Mouse (Mus musculus) stomach, postnatal 0 days (tissue): ENCODE measurements at regions not wholly inside any gene's neighbourhood (a gene's known extent, or its start where the extent isn't known, plus 50 kb on each side); places are given as distances from the start of the nearest gene placed in this dataset.

Source experiments
- ATAC-seq: fragments of 200-750 bp; cut with Nextera tagmentation; 2 replicates; pipeline ENCODE4 v1.8.0; 2017; ENCODE audit not compliant: low FRiP score, low TSS enrichment
- DNase-seq: peaks from one replicate; pipeline ENCODE4 v3.0.0-alpha.2; 2016; ENCODE audit warnings: low spot score
- H3K27ac ChIP-seq: fragments of 300-500 bp; sonication (generic); replicated peaks from 2 replicates; pipeline ENCODE4 v1.5.1; 2014; ENCODE audit warnings: mild to moderate bottlenecking, control low read depth
- H3K27me3 ChIP-seq: fragments of 300-500 bp; sonication (generic); 2 replicates; pipeline ENCODE4 v1.6.1; 2014; ENCODE audit warnings: low read length; ENCODE audit not compliant: control insufficient read depth, insufficient read depth
- H3K36me3 ChIP-seq: fragments of 300-500 bp; sonication (generic); 2 replicates; pipeline ENCODE4 v1.6.1; 2014; ENCODE audit warnings: low read length, mixed read lengths; ENCODE audit not compliant: control insufficient read depth, insufficient read depth
- H3K4me1 ChIP-seq: fragments of 300-500 bp; sonication (generic); replicated peaks from 2 replicates; pipeline ENCODE4 v1.6.1; 2014; ENCODE audit warnings: antibody characterized with exemption; ENCODE audit not compliant: control insufficient read depth, insufficient read depth
- H3K4me2 ChIP-seq: fragments of 300-500 bp; sonication (generic); replicated peaks from 2 replicates; pipeline ENCODE4 v1.6.1; 2014; ENCODE audit warnings: low read depth, mild to moderate bottlenecking, control low read depth, moderate library complexity
- H3K4me3 ChIP-seq: fragments of 300-500 bp; sonication (generic); 2 replicates; pipeline ENCODE4 v1.5.1; 2014; ENCODE audit warnings: low read depth, low read length, control low read depth
- H3K9ac ChIP-seq: fragments of 300-500 bp; sonication (generic); 2 replicates; pipeline ENCODE4 v1.6.1; 2014; ENCODE audit warnings: mild to moderate bottlenecking, low read length, control low read depth, mixed read lengths
- H3K9me3 ChIP-seq: fragments of 300-500 bp; sonication (generic); 2 replicates; pipeline ENCODE4 v1.6.1; 2016; ENCODE audit warnings: low read length; ENCODE audit not compliant: control insufficient read depth
- CTCF ChIP-seq: IDR thresholded peaks from 2 replicates; pipeline ENCODE4 v1.5.1; 2016; ENCODE audit warnings: antibody characterized with exemption, low read depth, mild to moderate bottlenecking, moderate library complexity
- EP300 ChIP-seq: optimal IDR thresholded peaks from 2 replicates; pipeline ENCODE3; 2016; ENCODE audit warnings: antibody characterized with exemption
- WGBS: fragments of 180-500 bp; shearing (Covaris S2); extraction: QIAGEN DNeasy Blood & Tissue Kit; methylation state at CpG from one replicate; pipeline ENCODE4 v1.1.7; 2014; 5-methylcytosine and 5-hydroxymethylcytosine counted together

GRCm38 (mm10) chr3:41198216-41198976, 115.5 kb upstream of the Pgrmc2 start:
- ATAC-seq, result no peak
- WGBS, result 74% methylated on average over 15 of the region's 15 CpGs
- H3K27ac ChIP-seq, result no peak overlapping the region
- H3K4me2 ChIP-seq, result no peak overlapping the region
- 0 out of 2 replicates have a peak, but pooled peaks cover 2% of the 10 kb centered on the region for H3K4me1 ChIP-seq
- H3K27me3 ChIP-seq, result no peaks in the 10 kb centered on the region
- DNase-seq, result no peak
- H3K9me3 ChIP-seq, result no peaks in the 10 kb centered on the region
- TF ChIP-seq EP300 (no peak), CTCF (no peak)
- no peak overlapping the region for H3K4me3 ChIP-seq
- no peak overlapping the region for H3K9ac ChIP-seq
- no peaks in the 10 kb centered on the region for H3K36me3 ChIP-seq

DNA sequence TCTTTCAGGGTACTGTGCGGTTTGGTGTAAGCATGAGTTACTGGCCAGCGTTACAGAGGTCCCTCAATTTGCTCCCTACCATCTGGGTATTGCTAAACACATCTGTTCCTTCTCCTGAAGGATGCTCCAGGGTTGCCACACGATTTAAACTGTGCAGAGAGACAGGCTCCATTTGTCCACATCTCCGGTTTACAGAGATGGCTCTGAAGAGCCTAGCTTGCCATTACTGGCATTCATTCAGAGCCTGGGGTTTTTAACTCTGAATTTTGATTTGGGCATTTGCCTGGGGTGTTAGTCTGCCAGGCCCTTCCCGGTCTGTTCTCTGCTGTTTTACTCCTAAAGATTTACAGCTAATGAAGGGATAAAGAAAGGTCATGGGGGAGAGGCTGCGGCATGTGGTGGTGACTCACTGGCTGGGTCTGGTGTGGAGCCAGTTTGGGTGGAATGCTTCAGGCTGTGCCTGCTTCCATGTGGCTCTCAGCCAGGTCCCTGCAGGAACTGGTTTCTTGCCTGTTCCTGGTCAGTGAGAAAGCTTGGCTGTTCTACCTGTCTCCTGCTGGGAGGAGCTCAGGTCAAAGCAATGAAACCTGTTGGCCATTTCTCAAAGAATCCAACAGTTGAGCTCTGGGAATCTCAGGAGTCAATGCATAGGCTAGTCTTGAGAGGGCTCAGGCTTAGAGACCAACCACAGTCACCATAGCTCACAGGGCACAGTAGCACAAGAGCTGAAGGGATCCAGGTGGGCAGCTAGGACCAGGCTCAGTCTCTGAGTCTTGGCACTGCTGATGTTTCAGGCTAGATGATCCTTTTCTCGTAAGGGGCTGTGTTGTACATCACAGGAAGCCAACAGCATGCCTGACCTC, 112.5 kb upstream of the Pgrmc2 start:
- DNase-seq (peak; percentile 88), ATAC-seq (peak; percentile 98)
- 33% methylated on average over 7 of the region's 7 CpGs for WGBS
- Histone ChIP-seq H3K4me1 (0 out of 2 replicates have a peak, but pooled peaks cover 2% of the 10 kb centered on the region), H3K4me2 (no peak overlapping the region), H3K9ac (no peak overlapping the region), H3K27me3 (no peaks in the 10 kb centered on the region), H3K36me3 (no peaks in the 10 kb centered on the region), H3K9me3 (no peaks in the 10 kb centered on the region), H3K4me3 (no peak overlapping the region), H3K27ac (peak overlapping the region; percentile 85)
- TF ChIP-seq CTCF (0 out of 2 replicates have a peak, but pooled peaks have one; percentile 18), EP300 (peak; percentile 69)

DNA sequence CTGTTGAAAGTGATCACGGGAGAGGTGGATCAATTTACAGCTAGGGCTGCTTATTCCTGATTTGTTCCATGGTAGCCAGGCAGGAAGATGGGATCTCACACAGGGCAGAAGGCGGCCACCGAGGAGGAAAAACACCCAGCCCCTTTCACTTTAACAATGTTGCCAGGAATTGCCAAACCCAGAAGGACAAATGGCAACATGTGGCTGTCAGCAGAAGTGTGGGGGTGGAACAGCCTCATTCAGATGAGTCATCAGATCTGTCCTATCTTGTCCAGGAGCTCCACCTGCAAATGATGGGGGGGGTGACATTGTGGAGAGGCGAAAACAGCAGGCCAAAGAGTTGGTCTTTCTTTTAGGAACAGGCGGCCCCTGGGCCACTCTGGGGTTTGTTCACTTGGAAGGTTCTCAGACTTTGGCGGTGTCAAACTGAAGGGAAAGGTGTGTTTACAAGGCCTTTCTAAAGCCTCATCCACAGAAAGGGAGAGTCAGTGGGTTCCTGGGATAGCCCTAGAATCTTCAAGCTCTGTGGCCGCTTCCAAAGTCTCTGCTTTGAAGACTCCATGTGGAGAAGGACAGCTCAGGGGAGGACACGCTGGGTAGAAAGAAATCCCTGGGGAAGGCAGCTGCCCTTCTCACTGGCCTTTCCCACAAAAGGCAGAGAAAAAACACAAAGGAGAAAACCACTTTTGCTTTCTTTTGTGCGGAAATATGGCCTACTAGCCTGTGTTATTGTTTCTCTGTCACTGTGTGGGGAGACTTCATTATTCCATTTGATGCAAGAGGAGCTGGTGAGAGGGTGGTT, 111.7 kb upstream of the Pgrmc2 start:
- no peak overlapping the region for H3K4me2 ChIP-seq
- TF ChIP-seq EP300, result no peak
- TF ChIP-seq CTCF, result no peak
- peak overlapping the region; percentile 85 for H3K27ac ChIP-seq
- 0 out of 2 replicates have a peak, but pooled peaks cover 2% of the 10 kb centered on the region for H3K4me1 ChIP-seq
- no peak overlapping the region for H3K4me3 ChIP-seq
- H3K9ac ChIP-seq, result no peak overlapping the region
- ATAC-seq, result no peak
- no peaks in the 10 kb centered on the region for H3K27me3 ChIP-seq
- H3K36me3 ChIP-seq, result no peaks in the 10 kb centered on the region
- WGBS, result 71% methylated on average over 9 of the region's 9 CpGs
- DNase-seq, result no peak
- H3K9me3 ChIP-seq, result no peaks in the 10 kb centered on the region

DNA sequence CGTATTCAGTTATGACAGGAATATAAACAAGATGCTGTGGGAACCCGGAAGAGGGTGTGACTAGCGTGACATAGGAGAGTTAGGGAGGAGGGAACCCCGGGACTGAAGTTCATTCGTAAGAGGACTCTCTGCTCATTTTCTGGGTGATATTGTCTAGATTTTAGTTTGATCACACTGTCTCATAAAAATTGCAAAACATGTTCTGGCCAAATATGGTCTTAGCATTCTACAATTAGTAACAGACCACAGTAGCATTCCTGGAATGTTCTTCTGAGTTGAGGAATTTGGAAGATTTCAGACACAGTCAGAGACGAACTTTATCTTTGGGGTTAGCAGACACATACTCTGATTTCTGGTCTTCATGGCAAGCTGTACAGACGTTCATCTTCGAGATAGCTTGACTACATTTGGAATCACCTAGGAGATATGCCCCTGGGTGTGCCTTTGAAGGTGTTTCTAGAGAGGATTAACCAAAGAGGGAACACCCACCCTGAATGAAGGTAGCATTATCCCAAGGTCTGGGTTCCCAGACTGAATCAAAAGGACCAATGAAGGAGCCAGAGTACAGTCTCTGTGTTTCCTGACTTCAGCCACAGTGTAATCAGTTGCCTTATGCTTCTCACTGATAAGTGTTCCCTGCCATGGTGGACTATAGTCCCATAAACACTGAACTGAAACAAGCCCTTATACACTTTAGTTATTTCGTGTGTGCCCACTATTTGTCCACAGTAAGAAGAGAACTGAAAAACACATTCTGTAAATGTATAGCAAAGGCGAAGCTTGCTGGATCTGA, 102.7 kb upstream of the Pgrmc2 start:
- H3K36me3 ChIP-seq, result no peaks in the 10 kb centered on the region
- no peak overlapping the region for H3K4me3 ChIP-seq
- no peaks in the 10 kb centered on the region for H3K4me1 ChIP-seq
- DNase-seq, result no peak
- no peak for ATAC-seq
- H3K9me3 ChIP-seq, result no peaks in the 10 kb centered on the region
- 68% methylated on average over 10 of the region's 10 CpGs for WGBS
- no peak overlapping the region for H3K9ac ChIP-seq
- H3K4me2 ChIP-seq, result no peak overlapping the region
- no peak overlapping the region for H3K27ac ChIP-seq
- no peaks in the 10 kb centered on the region for H3K27me3 ChIP-seq
- TF ChIP-seq CTCF (no peak), EP300 (no peak)

DNA sequence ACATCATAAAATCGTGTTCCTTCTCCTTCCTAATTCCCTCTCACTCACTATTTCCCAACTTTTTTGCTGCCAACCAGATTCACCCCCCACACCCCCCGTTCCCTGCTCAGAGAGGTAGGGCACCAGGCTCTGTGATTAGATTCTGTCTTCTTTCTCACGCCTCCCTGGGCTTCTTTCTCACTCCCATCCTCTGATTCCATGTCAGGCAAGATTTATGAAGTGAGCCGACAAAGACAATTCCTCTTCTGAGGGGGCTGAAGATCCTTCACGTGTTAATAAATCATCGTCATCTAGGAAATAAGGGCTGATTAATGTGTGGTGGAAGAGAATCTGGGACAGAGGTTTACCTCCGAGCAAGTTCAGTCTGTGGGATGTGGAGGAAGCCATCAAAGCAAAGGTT, 101.5 kb upstream of the Pgrmc2 start:
- no peak for DNase-seq
- no peak for ATAC-seq
- H3K27me3 ChIP-seq, result no peaks in the 10 kb centered on the region
- H3K36me3 ChIP-seq, result no peaks in the 10 kb centered on the region
- H3K27ac ChIP-seq, result no peak overlapping the region
- no peaks in the 10 kb centered on the region for H3K9me3 ChIP-seq
- WGBS, result 62% methylated on average over 7 of the region's 7 CpGs
- no peak overlapping the region for H3K9ac ChIP-seq
- H3K4me3 ChIP-seq, result no peak overlapping the region
- no peak for TF ChIP-seq CTCF
- no peak for TF ChIP-seq EP300
- H3K4me1 ChIP-seq, result no peaks in the 10 kb centered on the region
- no peak overlapping the region for H3K4me2 ChIP-seq
